Mouse (Mus musculus) skeletal muscle tissue, adult 2 months (tissue): ENCODE data around the gene Gpr176.
A peak's percentile ranks its signal among the peaks of the same experiment; 100 is the strongest.

Source experiments
- DNase-seq: peaks from one replicate; pipeline ENCODE4 v3.0.0-alpha.2; 2012; ENCODE audit warnings: low read depth, low spot score

The Gpr176 gene

DNA sequence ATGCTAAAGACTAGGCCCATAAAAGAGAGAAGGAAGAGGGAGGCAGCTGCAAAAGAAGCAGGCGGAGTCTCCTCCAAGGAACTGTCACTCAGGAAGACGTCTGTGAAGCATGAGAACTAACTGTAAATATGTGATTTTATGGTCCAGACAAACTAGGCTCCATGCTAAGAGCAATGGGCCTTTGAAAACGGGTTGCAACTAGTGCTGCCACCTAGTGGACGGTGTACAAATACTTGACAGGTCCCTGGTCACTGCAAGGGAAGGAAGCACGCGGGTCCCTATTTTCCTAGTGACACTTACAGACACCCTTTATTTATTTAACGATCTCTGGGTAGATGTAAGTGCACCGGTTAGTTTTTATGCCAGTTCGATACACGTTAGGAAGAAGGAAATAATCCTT lies 127.3 kb downstream of the Gpr176 start:
- peak; percentile 34 for DNase-seq

DNA sequence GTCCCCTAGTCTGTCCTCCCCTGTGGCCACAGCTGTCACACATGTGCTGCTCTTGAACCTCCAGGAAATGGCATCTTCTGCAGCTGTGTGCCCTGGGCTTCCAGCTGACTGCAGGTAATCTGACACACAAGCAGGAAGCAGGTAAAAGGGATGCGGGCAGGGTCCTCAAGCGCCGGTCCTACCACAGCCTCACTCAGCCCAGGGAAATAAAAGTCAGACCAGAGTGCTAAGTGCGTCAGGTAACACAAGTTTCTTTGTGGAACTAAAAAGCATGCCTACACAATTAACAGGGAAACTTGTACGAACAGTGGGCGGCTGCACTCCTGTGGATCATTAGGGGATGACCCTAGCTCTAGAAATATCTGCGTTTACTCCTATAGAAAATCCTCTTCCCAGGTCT lies 137.0 kb downstream of the Gpr176 start:
- DNase-seq, result no peak

DNA sequence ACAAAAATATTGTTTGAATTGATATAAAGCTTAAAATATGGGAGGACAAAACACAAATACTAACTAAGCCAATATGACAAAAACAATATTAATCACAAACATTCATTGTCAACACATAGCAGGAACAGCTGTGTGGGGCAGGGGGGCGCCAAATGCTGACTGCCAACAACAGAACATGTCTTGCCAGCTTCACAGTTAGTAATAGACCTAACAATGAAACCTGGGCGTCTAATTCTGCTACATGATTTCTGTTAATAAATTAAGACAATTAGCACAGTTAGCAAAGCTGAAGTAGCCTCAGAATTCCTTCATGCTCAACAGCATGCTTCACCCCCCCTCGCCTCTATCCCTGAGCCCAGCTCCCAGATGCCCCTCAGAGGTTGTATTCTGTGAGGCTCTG lies 137.6 kb downstream of the Gpr176 start:
- no peak for DNase-seq

DNA sequence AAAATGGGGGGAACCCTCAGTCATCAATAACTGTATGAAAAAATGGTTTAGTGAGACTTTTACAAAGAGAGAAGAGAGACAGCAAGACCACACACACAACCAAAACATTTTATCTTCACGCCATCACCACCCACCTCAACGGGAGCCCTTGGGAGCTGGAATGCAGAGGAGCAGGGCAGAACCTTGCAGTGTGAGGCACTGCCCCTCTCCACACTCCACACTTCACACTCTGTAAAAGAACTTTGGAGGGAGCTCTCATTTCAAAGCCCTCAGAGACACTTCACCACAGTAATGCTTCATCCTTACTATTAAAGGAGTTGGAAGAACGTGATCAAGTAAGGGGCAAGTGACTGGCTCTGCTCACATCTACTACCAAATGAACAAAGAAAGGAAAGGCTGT lies 142.7 kb downstream of the Gpr176 start:
- DNase-seq, result no peak

DNA sequence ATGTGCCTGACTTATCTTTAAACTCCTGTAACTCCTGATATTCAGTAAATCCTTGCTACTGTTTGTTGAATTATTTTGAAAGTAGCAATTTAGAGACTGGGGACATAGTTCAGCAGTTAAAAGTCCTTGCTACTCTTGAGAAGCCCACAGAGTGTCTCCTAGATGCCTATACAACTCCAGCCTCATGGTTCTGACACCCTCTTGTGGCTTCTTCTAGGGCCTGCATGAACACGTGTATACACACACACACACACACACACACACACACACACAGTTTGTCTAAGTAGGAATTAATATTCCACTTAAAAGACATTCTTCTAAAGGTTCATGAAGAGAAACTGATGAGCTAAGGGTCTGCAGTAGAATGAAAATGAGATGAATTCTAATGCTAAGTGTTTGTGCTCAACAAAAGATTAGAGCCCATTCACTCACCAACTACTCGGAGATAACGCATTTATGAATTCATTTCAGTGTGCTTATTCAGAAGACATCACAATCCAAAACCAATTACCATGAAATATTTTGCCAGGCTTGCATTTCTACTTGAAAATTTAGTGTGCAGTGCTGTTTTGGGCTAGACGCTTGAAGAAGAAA lies 144.6 kb downstream of the Gpr176 start:
- DNase-seq, result no peak
